Mouse (Mus musculus) fibroblast of lung, adult 2 months (primary cell): ENCODE data around the gene 2310022B05Rik.

ENCODE experiments used
- DNase-seq: peaks from one replicate; pipeline ENCODE4 v3.0.0-alpha.2; 2011; ENCODE audit warnings: low read depth

The 2310022B05Rik gene

GRCm38 (mm10) chr8:124658415-124658814 lies 4.8 kb downstream of the 2310022B05Rik start:
- no peak for DNase-seq

GRCm38 (mm10) chr8:124657961-124658360 lies 5.2 kb downstream of the 2310022B05Rik start:
- DNase-seq: no peak

DNA sequence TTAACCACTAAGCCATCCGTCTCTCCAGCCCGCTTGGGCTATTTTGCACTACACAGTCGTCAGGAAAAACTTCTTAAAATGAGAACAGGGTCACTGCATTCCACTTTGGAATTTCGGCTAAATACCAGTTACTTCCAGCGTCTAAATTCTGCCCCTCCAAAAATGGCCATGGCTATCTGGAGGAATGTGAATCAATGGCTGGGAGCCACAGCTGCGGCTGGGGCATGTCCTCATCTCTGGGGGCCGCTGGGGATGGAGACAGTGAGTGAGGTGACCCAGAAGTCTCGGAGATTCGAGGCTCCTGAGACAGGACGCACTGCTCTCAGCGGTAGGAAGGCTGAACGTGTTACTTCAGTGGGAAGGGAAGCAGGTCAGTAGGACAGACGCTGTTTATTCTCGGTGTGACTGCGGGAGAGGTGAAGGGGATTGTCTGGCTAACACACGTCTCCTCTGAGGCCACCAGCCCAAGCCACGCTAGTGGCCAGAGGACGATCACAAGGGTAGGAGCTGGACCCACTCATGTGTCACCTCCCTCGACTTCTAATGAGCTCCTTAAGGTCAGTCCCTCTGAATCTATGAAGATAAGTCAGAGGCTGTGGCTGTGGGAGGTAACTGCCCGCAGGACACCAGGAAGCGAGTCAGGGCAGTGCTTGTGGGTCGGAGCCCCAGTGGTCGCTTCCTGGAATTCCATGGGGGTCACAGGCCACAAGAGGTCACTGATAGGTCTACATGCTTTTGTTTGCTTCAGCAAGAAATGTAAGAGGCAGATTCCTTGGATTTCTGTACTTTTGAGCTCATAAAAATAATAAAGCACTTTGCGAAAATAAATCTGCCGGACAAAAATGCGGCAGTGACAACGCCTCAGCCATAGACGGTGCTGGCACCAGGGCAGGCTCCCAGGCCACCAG lies 9.3 kb downstream of the 2310022B05Rik start:
- DNase-seq: no peak

GRCm38 (mm10) chr8:124652546-124652945 lies 10.6 kb downstream of the 2310022B05Rik start:
- no peak for DNase-seq

DNA sequence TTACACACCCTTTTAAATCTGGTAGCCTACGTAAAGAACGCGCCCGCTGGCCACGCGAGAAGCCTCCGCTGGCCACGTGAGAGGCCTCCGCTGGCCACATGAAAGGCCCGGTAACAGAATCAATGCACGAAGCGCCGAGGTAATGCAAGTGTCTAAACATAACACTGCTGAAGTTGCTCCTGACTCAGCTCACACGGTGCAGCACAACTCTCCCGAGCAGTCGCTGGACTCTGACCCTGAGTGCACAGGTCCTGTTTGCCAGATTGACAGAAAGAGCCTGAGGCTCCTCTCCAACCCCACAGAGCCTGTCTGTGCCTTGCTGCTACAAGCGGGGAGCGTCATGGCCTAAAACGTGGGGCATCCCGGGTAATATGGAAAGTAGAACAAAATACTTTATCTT lies 11.4 kb downstream of the 2310022B05Rik start:
- no peak for DNase-seq

DNA sequence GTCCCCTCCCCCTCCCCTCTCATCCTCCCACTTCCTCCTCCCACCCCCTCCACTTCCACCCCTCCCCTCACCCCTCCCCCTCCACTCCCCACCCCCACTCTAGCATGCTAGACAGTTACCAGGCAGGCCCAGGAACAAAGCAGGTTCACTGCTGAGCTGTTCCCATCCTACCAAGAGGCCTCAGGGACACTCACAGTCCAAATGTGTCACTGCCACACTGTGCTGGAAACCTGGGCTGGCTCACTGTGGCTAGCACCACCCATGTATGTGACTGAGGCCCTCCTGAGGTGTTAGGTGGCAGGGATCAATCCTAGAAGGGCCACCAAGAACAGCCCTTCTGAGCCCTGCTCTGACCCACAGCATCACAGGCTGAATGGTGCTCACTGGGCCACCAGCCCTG lies 14.9 kb downstream of the 2310022B05Rik start:
- DNase-seq: no peak

DNA sequence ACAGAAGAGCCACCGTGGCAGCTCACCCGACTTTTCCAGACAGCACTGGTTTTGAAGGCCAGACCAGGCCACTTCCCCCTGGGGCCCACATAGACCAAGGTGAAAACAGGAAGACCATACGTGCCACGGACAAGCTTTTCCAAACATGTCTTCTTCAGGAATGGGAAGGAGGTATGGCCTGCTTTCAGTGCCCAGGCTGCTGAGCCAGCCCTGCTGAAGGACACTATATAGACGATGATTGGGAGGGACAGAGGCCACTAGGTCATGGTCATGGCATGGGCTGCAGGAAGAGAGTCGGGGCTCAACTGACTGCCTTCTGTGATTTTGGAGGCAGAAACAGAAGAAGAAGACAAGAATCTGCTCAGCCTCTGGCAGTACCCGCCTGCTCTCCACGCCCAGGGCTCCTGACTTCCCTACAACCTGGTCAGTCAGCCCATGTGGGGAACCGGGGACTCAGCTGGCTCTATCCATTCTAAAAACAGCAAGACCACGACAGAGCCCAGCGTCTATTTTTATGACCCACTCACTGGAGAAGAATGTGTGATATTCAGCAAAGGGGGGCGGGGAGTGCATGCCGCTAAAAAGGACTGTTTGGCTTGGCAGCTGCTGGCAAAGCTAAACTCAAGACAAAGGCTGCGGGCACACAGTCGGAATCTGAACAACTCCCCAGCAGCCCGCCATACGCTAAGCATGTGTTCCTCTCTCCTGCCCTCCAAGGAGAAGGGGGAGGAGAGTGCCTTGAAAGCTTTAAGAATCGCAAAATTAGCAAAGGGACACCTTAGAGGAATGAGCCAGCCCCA lies 19.4 kb downstream of the 2310022B05Rik start:
- DNase-seq: peak; percentile 95

DNA sequence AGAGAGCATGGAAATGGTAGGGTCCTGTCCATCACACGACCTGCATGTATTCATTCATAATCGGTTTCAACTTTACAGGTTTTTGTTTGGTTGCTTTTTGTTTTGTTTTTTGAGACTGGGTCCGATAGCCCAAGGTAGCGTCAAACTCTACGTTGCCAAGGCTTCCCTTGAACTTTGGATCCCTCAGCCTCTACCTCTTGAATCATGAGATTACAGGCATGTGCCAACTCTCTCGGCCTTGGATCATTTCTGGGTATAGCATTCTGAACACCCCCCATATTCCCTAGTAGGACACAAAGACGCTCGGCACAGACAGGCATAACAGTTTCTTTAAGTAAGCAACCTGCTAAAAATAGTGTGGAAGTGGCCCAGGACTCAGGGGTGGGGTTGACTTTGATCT lies 21.6 kb downstream of the 2310022B05Rik start:
- no peak for DNase-seq

- DNase-seq: no peak
These were observed 28.0 kb downstream of the 2310022B05Rik start for GRCm38 (mm10) chr8:124635247-124635502.

GRCm38 (mm10) chr8:124634411-124635246 lies 28.5 kb downstream of the 2310022B05Rik start:
- no peak for DNase-seq

DNA sequence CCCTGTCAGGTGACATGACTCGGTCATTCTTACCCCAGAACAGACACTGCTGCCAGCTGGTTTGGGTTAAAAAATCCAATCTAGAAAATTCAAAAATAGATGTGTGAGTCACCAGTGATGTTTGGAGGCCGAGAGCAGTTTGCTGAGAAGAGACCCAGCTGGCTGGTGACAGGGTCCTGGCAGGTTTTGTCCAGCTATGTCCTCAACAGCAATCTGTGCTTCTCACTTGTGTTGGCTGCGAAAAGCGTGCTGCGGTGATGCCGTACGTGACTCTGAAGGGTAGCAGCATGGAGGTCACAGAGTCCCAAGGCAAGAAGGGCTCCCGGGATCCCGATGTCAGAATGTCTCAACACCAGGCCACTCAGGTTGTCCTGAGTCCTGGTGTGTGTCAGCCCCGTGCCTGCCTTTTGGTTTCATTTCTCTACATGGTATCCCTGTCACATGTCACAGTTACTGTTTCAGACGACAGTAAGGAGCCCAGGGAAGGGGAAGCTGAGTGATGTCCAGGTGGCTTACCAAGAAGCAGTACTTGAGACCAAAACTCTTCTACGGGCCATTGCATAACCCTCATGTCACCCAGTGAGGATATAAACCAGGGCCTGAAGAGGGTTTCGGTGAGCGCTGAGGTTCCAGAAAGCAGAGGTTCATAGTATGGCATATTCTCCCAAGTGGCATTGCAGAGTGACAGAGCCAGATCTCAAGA lies 30.0 kb downstream of the 2310022B05Rik start:
- DNase-seq: peak; percentile 63

GRCm38 (mm10) chr8:124631966-124632365 lies 31.2 kb downstream of the 2310022B05Rik start:
- peak; percentile 37 for DNase-seq

DNA sequence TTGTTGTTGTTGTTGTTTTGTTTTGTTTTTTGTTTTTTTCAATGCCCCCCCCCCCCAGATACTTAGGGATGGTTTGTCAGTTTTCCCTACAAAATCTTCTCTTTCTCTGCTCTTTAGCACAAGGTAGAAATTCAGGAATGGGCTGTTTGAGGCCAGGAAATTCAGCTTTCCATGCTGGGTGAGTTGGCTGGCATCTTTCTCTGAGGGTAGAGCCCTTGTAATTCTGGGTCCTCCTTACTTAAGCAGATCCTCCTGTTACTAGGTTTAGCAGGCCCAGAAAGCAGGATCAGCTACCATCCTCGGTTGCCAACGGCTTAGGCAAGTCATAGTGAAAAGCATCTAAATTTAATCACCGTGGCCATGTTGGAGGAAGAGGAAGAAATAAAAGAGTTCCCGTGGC lies 32.3 kb downstream of the 2310022B05Rik start:
- DNase-seq: no peak

- DNase-seq: no peak
These were observed 32.7 kb downstream of the 2310022B05Rik start for GRCm38 (mm10) chr8:124630489-124630888.

DNA sequence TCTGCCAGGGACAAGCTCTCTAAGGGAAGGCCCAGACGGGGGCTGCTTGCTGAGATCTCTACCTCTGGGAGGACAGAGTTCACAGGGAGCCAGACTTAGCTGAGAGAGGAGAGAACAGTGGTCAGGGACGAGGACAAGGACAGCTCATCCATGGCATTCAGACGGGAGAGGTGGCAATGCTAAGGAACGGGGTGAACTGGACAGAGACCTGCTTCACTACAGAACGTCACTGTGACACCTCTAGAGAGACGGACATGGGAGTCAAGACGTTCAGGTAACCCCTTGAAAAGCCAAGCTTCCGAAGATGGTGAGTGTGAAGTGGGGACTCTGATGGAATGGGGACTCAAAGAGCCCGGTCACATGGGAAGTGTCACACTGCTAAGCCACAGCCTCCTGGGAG lies 36.9 kb downstream of the 2310022B05Rik start:
- DNase-seq: no peak

GRCm38 (mm10) chr8:124621255-124621654 lies 41.9 kb downstream of the 2310022B05Rik start:
- no peak for DNase-seq

DNA sequence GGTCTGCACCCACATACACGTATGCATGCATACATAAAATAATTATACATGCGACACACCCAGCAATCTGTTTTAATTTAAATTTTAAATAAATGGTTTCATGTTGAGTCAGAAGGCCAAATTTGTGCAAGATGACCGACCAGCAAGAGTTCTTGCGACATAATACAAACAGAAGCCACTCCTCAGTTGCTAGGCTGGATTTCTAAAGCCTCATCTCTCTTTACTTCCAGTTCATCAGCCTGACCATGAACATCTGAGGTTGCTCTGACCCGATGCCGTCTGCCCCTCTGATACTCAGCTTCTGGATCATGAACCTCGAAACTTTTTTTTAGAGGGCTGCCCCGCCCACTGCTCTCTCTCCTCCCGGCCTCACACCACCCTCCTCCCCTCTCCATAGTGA lies 44.9 kb downstream of the 2310022B05Rik start:
- DNase-seq: peak; percentile 42

DNA sequence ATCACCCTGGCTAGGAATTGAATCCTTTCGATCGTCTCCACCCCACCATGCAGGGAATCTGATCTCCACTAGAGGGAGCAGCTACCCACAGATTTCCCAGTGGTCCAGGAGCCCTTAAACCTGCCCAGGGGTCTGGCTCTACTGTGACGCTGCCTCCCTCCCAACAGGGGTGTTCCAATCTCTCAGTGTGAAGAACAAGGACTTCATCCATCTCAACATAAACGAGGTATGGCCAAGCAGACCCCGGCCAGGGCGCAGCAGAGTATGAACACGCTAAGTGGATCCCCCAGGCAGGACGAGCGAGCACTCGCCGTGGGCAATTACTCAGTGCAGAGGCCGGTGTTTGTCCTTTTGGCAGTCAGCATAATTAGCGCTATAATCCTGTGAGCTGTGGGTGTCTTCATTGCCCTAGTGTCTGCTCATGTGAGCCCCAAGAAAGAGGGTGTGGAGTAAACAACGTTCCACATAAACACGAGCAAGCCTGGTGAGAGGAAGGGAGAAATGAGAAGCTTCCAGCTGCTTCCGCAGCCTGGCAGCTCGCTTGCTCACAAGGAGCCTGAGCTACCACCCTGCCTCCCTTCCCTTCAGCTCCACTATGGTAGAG lies 45.8 kb downstream of the 2310022B05Rik start:
- no peak for DNase-seq

DNA sequence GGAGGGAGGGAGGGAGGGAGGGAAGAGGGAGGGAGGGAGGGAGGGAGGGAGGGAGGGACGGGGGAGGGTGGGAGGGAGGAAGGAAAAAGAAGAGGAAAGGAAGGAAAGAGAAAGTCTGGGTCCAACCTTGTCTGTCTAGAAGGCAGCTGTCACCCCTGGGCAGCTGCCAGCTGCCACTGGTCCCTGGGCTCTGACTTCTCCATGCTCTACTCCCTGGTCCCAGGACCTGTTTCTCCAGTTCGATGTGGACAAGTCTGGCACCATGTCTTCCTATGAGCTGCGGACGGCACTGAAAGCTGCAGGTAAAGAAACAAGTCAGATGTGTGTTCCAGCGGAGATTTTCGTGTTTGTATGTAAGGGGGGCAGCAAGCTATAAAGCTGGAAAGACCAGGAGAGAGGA lies 48.8 kb downstream of the 2310022B05Rik start:
- no peak for DNase-seq

DNA sequence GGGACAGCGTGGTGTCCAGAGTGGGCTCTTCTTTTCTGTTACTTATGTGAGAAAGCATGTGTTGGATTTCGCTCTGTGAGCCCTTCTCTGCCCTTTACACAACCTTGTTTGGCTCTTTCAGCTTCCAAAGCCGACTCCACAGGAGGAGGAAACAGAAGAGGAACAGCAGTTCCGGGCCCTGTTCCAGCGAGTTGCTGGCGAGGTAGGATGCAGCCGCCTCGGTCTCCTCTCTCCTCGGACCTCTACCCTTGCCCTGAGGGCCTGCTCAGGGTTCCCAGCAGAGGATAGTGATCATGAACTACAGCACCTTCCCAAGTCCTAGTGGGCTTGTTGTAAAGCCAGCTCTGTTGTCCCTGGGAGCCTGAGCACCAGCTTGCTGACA lies 54.2 kb downstream of the 2310022B05Rik start:
- no peak for DNase-seq

DNA sequence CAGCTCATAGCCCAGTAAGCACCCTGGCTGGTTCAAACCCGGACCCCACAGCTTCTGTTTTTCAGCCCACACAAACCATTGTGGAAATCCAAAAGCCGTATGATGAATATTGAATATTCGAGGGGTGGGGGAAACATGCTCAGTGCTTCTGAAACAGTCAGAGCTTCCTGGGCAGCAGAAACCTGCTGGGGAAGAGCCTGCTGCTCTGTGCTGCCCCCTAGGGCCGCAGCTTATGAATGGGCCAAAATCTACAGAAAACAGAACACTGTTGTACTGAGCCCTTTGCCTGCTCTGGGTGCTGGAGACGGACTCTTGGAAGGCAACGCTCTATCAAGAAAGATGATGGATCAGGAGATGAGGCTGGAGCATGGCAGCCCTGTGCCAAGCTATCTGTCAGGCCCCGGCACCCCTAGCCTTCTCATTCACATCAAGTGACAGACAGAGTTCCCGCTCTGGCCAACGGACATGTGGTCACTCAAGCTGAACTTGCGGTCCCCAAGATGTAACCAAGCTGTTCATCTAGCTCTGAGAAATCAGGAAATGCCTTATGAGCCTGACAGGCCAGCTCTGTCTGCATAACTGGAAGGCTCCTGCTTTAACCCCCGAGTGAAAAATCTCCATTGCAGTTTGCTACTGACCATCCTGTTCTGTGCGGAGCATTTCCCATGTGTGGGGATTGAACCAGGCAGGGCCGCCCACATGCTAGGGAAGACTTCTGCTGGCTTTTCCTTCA lies 54.8 kb downstream of the 2310022B05Rik start:
- no peak for DNase-seq
